Mouse (Mus musculus) stomach, adult 2 months (tissue): ENCODE measurements around the gene Gje1. TPM values are rescaled to one million over a fixed set of nuclear protein-coding genes. Genes with fewer than 3 reads are reported as not detected.

Experiments
- polyA plus RNA-seq: library from polyadenylated mRNA; depleted of rRNA; stranded (reverse); fragments of >200 nt; gene quantifications from 2 replicates; pipeline ENCODE4 v1.2.3, GENCODE M21; 2012; rRNA removed

Gje1 gene
- not detected in 2 replicates for polyA plus RNA-seq

DNA sequence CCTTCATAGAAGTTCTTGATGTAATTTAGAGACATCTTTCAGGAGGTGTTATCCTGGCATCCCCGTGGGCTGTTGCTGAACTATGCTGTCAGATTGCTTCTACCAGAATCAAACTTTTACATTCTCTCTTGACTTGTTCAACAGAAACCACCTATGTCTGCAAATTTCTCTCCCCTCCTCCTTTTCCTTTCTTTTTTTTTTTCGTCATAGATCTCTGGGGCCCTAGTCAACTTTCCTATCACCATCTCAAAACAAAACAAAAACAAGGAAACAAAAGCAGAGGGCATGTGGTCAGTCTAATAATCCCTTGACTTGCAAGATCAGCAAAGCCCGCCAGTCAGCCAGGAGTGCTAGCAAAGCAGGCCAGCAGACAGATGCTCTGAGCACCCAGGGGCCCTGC is at the start of gene Gje1:
Gje1 (minus strand) TSS at position 101 of the 400 bp plus-strand sequence.

DNA sequence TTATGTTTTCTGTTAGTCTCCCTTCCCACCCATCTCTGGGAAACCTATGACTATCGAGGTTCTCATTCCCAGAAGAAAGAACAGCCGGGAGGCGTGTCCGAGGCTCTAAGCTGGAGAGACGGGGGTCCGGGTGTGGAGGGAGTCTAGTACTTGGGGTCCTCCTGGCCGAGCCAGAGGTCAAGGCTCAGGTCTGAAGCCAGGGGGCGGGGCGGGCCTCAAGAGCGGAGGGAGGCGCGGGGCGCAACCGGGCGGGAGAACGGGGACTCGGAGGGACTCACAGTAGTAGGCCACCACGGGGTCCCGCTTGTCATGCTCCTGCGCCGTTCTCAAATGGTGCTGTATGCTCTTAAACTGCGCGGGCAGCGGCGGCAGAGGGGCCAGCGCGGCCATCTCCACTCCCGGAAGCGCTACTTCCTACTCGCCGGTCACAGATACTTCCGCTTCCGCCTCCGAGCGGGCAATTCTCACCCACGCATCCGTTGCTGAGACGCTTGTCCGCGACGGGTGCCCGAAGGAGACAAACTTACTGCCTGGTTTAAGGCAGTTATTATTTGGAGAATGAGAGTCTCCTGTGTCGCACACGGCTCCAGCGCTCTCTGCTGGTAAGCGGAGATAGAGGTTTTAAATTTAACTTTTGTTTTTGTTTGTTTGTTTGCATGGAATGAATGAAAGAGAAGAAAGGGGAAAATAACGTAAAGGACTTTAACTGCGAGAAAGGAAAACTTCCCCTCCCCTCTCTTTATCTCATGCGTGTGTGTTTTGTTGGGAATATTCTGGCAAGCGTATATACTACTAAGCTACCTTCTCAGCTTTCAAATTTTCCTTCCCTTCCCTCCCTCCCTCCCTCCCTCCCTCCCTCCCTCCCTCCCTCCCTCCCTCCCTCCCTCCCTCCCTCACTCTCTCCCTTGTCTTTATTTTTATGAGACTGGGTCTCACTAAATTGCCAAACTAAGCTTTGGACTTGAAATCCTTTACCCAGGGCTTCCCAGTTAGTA is 12.6 kb downstream of the Gje1 start, which contains the start of the genes Vta1 and Nmbr:
Vta1 (minus strand) TSS at position 489 of the 995 bp plus-strand sequence.
Nmbr (plus strand) TSS at position 520 of the 995 bp plus-strand sequence.

Other genes with a start within 250 kb of the Gje1 start
- gene Adgrg6, start 172.6 kb downstream of the Gje1 start, polyA plus RNA-seq = 0.83 and 0.91 TPM in 2 replicates
- gene Vta1, start 12.7 kb downstream of the Gje1 start, polyA plus RNA-seq = 72.7 and 77.0 TPM in 2 replicates
- not detected in 2 replicates for gene Nmbr, start 12.6 kb downstream of the Gje1 start, polyA plus RNA-seq